Mouse (Mus musculus) neural tube, embryonic 12.5 days (tissue): ENCODE measurements at regions not wholly inside any gene's neighbourhood (a gene's known extent, or its start where the extent isn't known, plus 50 kb on each side); places are given as distances from the start of the nearest gene placed in this dataset.
A peak's percentile ranks its signal among the peaks of the same experiment; 100 is the strongest.

ENCODE experiments used
- ATAC-seq: fragments of 200-750 bp; cut with Nextera tagmentation; 2 replicates; pipeline ENCODE4 v1.8.0; 2017; ENCODE audit warnings: low read depth, mild to moderate bottlenecking, moderate TSS enrichment, moderate library complexity; ENCODE audit not compliant: low FRiP score
- H3K27ac ChIP-seq: fragments of 300-500 bp; sonication (generic); 2 replicates; pipeline ENCODE4 v1.5.1; 2016
- H3K27me3 ChIP-seq: fragments of 300-500 bp; sonication (generic); replicated peaks from 2 replicates; pipeline ENCODE4 v1.6.1; 2016; ENCODE audit warnings: mild to moderate bottlenecking
- H3K36me3 ChIP-seq: fragments of 300-500 bp; sonication (generic); 2 replicates; pipeline ENCODE4 v1.6.1; 2016; ENCODE audit warnings: mild to moderate bottlenecking
- H3K4me1 ChIP-seq: fragments of 300-500 bp; sonication (generic); 2 replicates; pipeline ENCODE4 v1.6.1; 2016
- H3K4me2 ChIP-seq: fragments of 300-500 bp; sonication (generic); replicated peaks from 2 replicates; pipeline ENCODE4 v1.6.1; 2016; ENCODE audit warnings: mild to moderate bottlenecking
- H3K4me3 ChIP-seq: fragments of 300-500 bp; sonication (generic); 2 replicates; pipeline ENCODE4 v1.5.1; 2016
- H3K9ac ChIP-seq: fragments of 300-500 bp; sonication (generic); 2 replicates; pipeline ENCODE4 v1.6.1; 2016; ENCODE audit warnings: mild to moderate bottlenecking
- H3K9me3 ChIP-seq: fragments of 300-500 bp; sonication (generic); 2 replicates; pipeline ENCODE4 v1.6.1; 2016; ENCODE audit warnings: mild to moderate bottlenecking
- WGBS: fragments of 180-500 bp; shearing (Covaris S2); methylation state at CpG from one replicate; pipeline ENCODE4 v1.1.7; 2016; 5-methylcytosine and 5-hydroxymethylcytosine counted together

- Histone ChIP-seq H3K27ac (no peak overlapping the region), H3K4me1 (no peaks in the 10 kb centered on the region), H3K36me3 (no peaks in the 10 kb centered on the region), H3K4me2 (no peak overlapping the region), H3K9me3 (no peaks in the 10 kb centered on the region), H3K27me3 (no peaks in the 10 kb centered on the region), H3K4me3 (no peak overlapping the region), H3K9ac (no peak overlapping the region)
- ATAC-seq = no peak
- 86% methylated on average over 6 of the region's 6 CpGs for WGBS
These were observed 222.5 kb upstream of the Prox1 start for GRCm38 (mm10) chr1:190393061-190393460.

- no peak overlapping the region for H3K9ac ChIP-seq
- ATAC-seq = no peak
- H3K4me1 ChIP-seq = peaks cover 8% of the 10 kb centered on the region; the same call in 1 of the 2 replicates
- no peak overlapping the region for H3K4me2 ChIP-seq
- H3K4me3 ChIP-seq = no peak overlapping the region
- WGBS = 89% methylated on average over 4 of the region's 4 CpGs
- no peaks in the 10 kb centered on the region for H3K27me3 ChIP-seq
- no peaks in the 10 kb centered on the region for H3K36me3 ChIP-seq
- H3K9me3 ChIP-seq = no peaks in the 10 kb centered on the region
- no peak overlapping the region for H3K27ac ChIP-seq
These were observed 218.3 kb upstream of the Prox1 start for GRCm38 (mm10) chr1:190388853-190389252.

GRCm38 (mm10) chr1:190384555-190384954 lies 214.0 kb upstream of the Prox1 start:
- no peak overlapping the region for H3K9ac ChIP-seq
- no peak overlapping the region for H3K27ac ChIP-seq
- H3K27me3 ChIP-seq = no peaks in the 10 kb centered on the region
- H3K4me2 ChIP-seq = peak overlapping the region; percentile 33; the same call in 1 of the 2 replicates
- H3K4me3 ChIP-seq = no peak overlapping the region
- H3K9me3 ChIP-seq = no peaks in the 10 kb centered on the region
- 20% methylated on average over 12 of the region's 12 CpGs for WGBS
- no peak for ATAC-seq
- H3K4me1 ChIP-seq = peaks cover 17% of the 10 kb centered on the region
- H3K36me3 ChIP-seq = no peaks in the 10 kb centered on the region

- Histone ChIP-seq H3K9me3 (no peaks in the 10 kb centered on the region), H3K36me3 (no peaks in the 10 kb centered on the region), H3K27ac (no peak overlapping the region), H3K4me2 (no peak overlapping the region), H3K9ac (no peak overlapping the region), H3K27me3 (no peaks in the 10 kb centered on the region), H3K4me1 (peaks cover 17% of the 10 kb centered on the region), H3K4me3 (no peak overlapping the region)
- 85% methylated on average over 10 of the region's 10 CpGs for WGBS
- no peak for ATAC-seq
These were observed 212.8 kb upstream of the Prox1 start for GRCm38 (mm10) chr1:190383256-190383838.

GRCm38 (mm10) chr1:190380151-190380550 lies 209.6 kb upstream of the Prox1 start:
- H3K4me3 ChIP-seq = no peak overlapping the region
- no peak overlapping the region for H3K27ac ChIP-seq
- 0 out of 2 replicates have a peak, but pooled peaks have one; percentile 34 for ATAC-seq
- 0 out of 2 replicates have a peak, but pooled peaks cover 3% of the 10 kb centered on the region for H3K27me3 ChIP-seq
- WGBS = 23% methylated on average over 10 of the region's 10 CpGs
- H3K4me2 ChIP-seq = no peak overlapping the region
- H3K4me1 ChIP-seq = peaks cover 22% of the 10 kb centered on the region
- no peaks in the 10 kb centered on the region for H3K36me3 ChIP-seq
- H3K9ac ChIP-seq = no peak overlapping the region
- no peaks in the 10 kb centered on the region for H3K9me3 ChIP-seq

- Histone ChIP-seq H3K4me2 (no peak overlapping the region), H3K27ac (no peak overlapping the region), H3K27me3 (0 out of 2 replicates have a peak, but pooled peaks cover 3% of the 10 kb centered on the region), H3K9ac (no peak overlapping the region), H3K36me3 (no peaks in the 10 kb centered on the region), H3K4me1 (peaks cover 18% of the 10 kb centered on the region), H3K9me3 (no peaks in the 10 kb centered on the region), H3K4me3 (no peak overlapping the region)
- ATAC-seq = no peak
- 48% methylated on average over 22 of the region's 22 CpGs for WGBS
These were observed 204.8 kb upstream of the Prox1 start for GRCm38 (mm10) chr1:190375160-190375880.

GRCm38 (mm10) chr1:190374270-190374669 lies 203.8 kb upstream of the Prox1 start:
- Histone ChIP-seq H3K27ac (no peak overlapping the region), H3K4me1 (peaks cover 11% of the 10 kb centered on the region; the same call in 1 of the 2 replicates), H3K9ac (no peak overlapping the region), H3K9me3 (no peaks in the 10 kb centered on the region), H3K36me3 (no peaks in the 10 kb centered on the region), H3K27me3 (0 out of 2 replicates have a peak, but pooled peaks cover 3% of the 10 kb centered on the region), H3K4me2 (no peak overlapping the region), H3K4me3 (no peak overlapping the region)
- 53% methylated on average over 3 of the region's 3 CpGs for WGBS
- ATAC-seq = no peak

GRCm38 (mm10) chr1:190366631-190367030 lies 196.1 kb upstream of the Prox1 start:
- Histone ChIP-seq H3K4me3 (no peak overlapping the region), H3K4me1 (no peaks in the 10 kb centered on the region), H3K9me3 (no peaks in the 10 kb centered on the region), H3K27me3 (no peaks in the 10 kb centered on the region), H3K9ac (no peak overlapping the region), H3K36me3 (no peaks in the 10 kb centered on the region), H3K27ac (no peak overlapping the region), H3K4me2 (no peak overlapping the region)
- ATAC-seq = no peak
- 75% methylated on average over 8 of the region's 8 CpGs for WGBS

GRCm38 (mm10) chr1:190365126-190365525 lies 194.6 kb upstream of the Prox1 start:
- Histone ChIP-seq H3K27me3 (no peaks in the 10 kb centered on the region), H3K36me3 (no peaks in the 10 kb centered on the region), H3K4me2 (no peak overlapping the region), H3K4me3 (no peak overlapping the region), H3K27ac (no peak overlapping the region), H3K9ac (no peak overlapping the region), H3K9me3 (no peaks in the 10 kb centered on the region), H3K4me1 (no peaks in the 10 kb centered on the region)
- 90% methylated on average over 11 of the region's 11 CpGs for WGBS
- ATAC-seq = no peak

- ATAC-seq = no peak
- WGBS = 88% methylated on average over 5 of the region's 5 CpGs
- Histone ChIP-seq H3K4me2 (no peak overlapping the region), H3K4me3 (no peak overlapping the region), H3K27ac (no peak overlapping the region), H3K9me3 (no peaks in the 10 kb centered on the region), H3K36me3 (no peaks in the 10 kb centered on the region), H3K27me3 (no peaks in the 10 kb centered on the region), H3K9ac (no peak overlapping the region), H3K4me1 (no peaks in the 10 kb centered on the region)
These were observed 190.1 kb upstream of the Prox1 start for GRCm38 (mm10) chr1:190360661-190361060.

GRCm38 (mm10) chr1:190357779-190358178 lies 187.3 kb upstream of the Prox1 start:
- Histone ChIP-seq H3K9ac (no peak overlapping the region), H3K27ac (no peak overlapping the region), H3K9me3 (no peaks in the 10 kb centered on the region), H3K4me3 (no peak overlapping the region), H3K36me3 (no peaks in the 10 kb centered on the region), H3K27me3 (no peaks in the 10 kb centered on the region), H3K4me1 (no peaks in the 10 kb centered on the region), H3K4me2 (no peak overlapping the region)
- no peak for ATAC-seq
- WGBS = 83% methylated on average over 5 of the region's 5 CpGs

- no peaks in the 10 kb centered on the region for H3K4me1 ChIP-seq
- ATAC-seq = no peak
- no peaks in the 10 kb centered on the region for H3K9me3 ChIP-seq
- no peaks in the 10 kb centered on the region for H3K27me3 ChIP-seq
- no peaks in the 10 kb centered on the region for H3K36me3 ChIP-seq
- no peak overlapping the region for H3K27ac ChIP-seq
- no peak overlapping the region for H3K9ac ChIP-seq
- no peak overlapping the region for H3K4me2 ChIP-seq
- WGBS = 57% methylated on average over 5 of the region's 5 CpGs
- H3K4me3 ChIP-seq = no peak overlapping the region
These were observed 177.1 kb upstream of the Prox1 start for GRCm38 (mm10) chr1:190347610-190348009.

GRCm38 (mm10) chr1:190340715-190341114 lies 170.2 kb upstream of the Prox1 start:
- Histone ChIP-seq H3K4me3 (no peak overlapping the region), H3K9ac (no peak overlapping the region), H3K9me3 (no peaks in the 10 kb centered on the region), H3K27me3 (no peaks in the 10 kb centered on the region), H3K4me1 (no peaks in the 10 kb centered on the region), H3K4me2 (no peak overlapping the region), H3K27ac (no peak overlapping the region), H3K36me3 (no peaks in the 10 kb centered on the region)
- ATAC-seq = no peak
- 86% methylated on average over 8 of the region's 8 CpGs for WGBS
